Mouse (Mus musculus) cerebellum, adult 11 months (tissue): ENCODE data around the gene Mmp9.

Experiments used
- DNase-seq: peaks from one replicate; pipeline ENCODE4 v3.0.0; 2022

Gene Mmp9

GRCm38 (mm10) chr2:164940140-164940830 is at the start of gene Mmp9:
TSS of gene Mmp9 (plus strand) at chr2:164940780.
- no peak for DNase-seq

- no peak for DNase-seq
These were observed 49.3 kb upstream of the Mmp9 start for GRCm38 (mm10) chr2:164891056-164891834.

- peak; percentile 64 for DNase-seq
These were observed 48.5 kb upstream of the Mmp9 start for GRCm38 (mm10) chr2:164891908-164892695.

GRCm38 (mm10) chr2:164892696-164893216 is 47.8 kb upstream of the Mmp9 start:
- DNase-seq: no peak

- DNase-seq: no peak
These were observed 46.5 kb upstream of the Mmp9 start for GRCm38 (mm10) chr2:164894048-164894447.

- no peak for DNase-seq
These were observed 45.9 kb upstream of the Mmp9 start for GRCm38 (mm10) chr2:164894644-164895043.

- DNase-seq: no peak
These were observed 44.7 kb upstream of the Mmp9 start for GRCm38 (mm10) chr2:164895885-164896284.

- no peak for DNase-seq
These were observed 42.6 kb upstream of the Mmp9 start for GRCm38 (mm10) chr2:164898008-164898407.

GRCm38 (mm10) chr2:164899034-164899433 is 41.5 kb upstream of the Mmp9 start:
- DNase-seq: no peak

- DNase-seq: no peak
These were observed 40.7 kb upstream of the Mmp9 start for GRCm38 (mm10) chr2:164899723-164900459.

- no peak for DNase-seq
These were observed 39.2 kb upstream of the Mmp9 start for GRCm38 (mm10) chr2:164901380-164901779.

GRCm38 (mm10) chr2:164903496-164903895 is 37.1 kb upstream of the Mmp9 start:
- no peak for DNase-seq

- DNase-seq: no peak
These were observed 34.5 kb upstream of the Mmp9 start for GRCm38 (mm10) chr2:164906071-164906470.

GRCm38 (mm10) chr2:164907511-164907910 is 33.1 kb upstream of the Mmp9 start:
- no peak for DNase-seq

GRCm38 (mm10) chr2:164908011-164908410 is 32.6 kb upstream of the Mmp9 start:
- no peak for DNase-seq

GRCm38 (mm10) chr2:164909100-164909499 is 31.5 kb upstream of the Mmp9 start:
- no peak for DNase-seq

GRCm38 (mm10) chr2:164909542-164909941 is 31.0 kb upstream of the Mmp9 start:
- DNase-seq: no peak

GRCm38 (mm10) chr2:164910360-164911061 is 30.1 kb upstream of the Mmp9 start:
- DNase-seq: no peak

- DNase-seq: peak; percentile 94
These were observed 29.2 kb upstream of the Mmp9 start, which contains the start of gene Zfp335 for GRCm38 (mm10) chr2:164911086-164912048. TSS of gene Zfp335 (minus strand) at chr2:164911757.

GRCm38 (mm10) chr2:164912151-164912550 is 28.4 kb upstream of the Mmp9 start:
- DNase-seq: no peak
